23 mouse cellular contexts compared by ENCODE assay signal in the genomic region with DNA sequence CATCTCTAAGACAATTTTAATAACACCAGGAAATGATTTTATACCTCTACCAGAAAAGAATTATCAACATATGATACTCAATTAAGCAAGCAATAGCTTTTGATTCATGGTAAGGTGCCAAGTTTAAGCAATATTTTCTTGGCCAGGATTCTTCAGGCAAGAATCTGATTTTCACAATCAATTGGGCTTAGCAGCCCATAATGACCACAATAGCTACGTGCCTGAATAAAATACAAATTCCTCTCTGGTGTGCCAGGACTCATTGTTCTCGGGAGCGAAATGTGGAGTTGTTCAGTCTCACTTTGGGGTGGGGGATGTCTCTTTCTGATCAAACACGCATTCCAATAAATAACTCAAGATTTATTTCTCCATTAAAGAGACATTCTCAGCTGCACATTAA.
A peak's percentile ranks its signal among the peaks of the same experiment; 100 is the strongest.
DNase-seq lines count a peak whose midpoint lies in the region; ATAC-seq and TF ChIP-seq lines count a peak whose summit lies in the region.
"Had no signal": no experiment of that assay in that cellular context is flagged by ENCODE, and none has a peak within 500 bp of the region (broad histone marks: within the 10 kb centered on the region; RNA-seq: fewer than 3 reads in every experiment).

No protein-coding gene starts in this region.

- no peak overlapping the region for H3K4me3 ChIP-seq in liver, adult 2 months (ENCODE audit: insufficient read depth, low read depth, low read length)
- no peak overlapping the region for H3K4me3 ChIP-seq in lung, postnatal 0 days (ENCODE audit: low read depth, low read length)
- H3K4me3 ChIP-seq in lung, adult 2 months (replicated peaks; ENCODE audit: extremely low read depth, low read depth, low read length), result no peak overlapping the region
- H3K4me3 ChIP-seq: embryonic facial prominence, embryonic 13.5 days; embryonic facial prominence, embryonic 15.5 days; erythroblast, embryonic 14.5 days; forebrain, embryonic 13.5 days; forebrain, embryonic 15.5 days had no signal

- H3K27me3 ChIP-seq in liver, adult 2 months (ENCODE audit: control insufficient read depth, insufficient read depth, low read length), result no peaks in the 10 kb centered on the region; the same call in 1 of the 2 replicates
- H3K27me3 ChIP-seq in lung, postnatal 0 days (replicated peaks; ENCODE audit: insufficient read depth, low read length), result no peaks in the 10 kb centered on the region
- H3K27me3 ChIP-seq: embryonic facial prominence, embryonic 13.5 days; embryonic facial prominence, embryonic 15.5 days; forebrain, embryonic 13.5 days; forebrain, embryonic 15.5 days had no signal

- WGBS in liver, adult 2 months, result 69% methylated on average over 4 of the region's 4 CpGs
- WGBS in lung, postnatal 0 days, result 45% methylated on average over 4 of the region's 4 CpGs
- 51% methylated on average over 4 of the region's 4 CpGs for WGBS in lung, adult 2 months

- TF ChIP-seq EP300 in lung, postnatal 0 days (IDR thresholded peaks at IDR 0.05), result peak; percentile 34; the same call in 1 of the 2 replicates

- H3K4me2 ChIP-seq in lung, postnatal 0 days (replicated peaks; ENCODE audit: low read depth, low read length), result no peak overlapping the region
- H3K4me2 ChIP-seq: embryonic facial prominence, embryonic 13.5 days; embryonic facial prominence, embryonic 15.5 days; forebrain, embryonic 13.5 days; forebrain, embryonic 15.5 days had no signal

- no peak for TF ChIP-seq CTCF in liver, adult 2 months (IDR thresholded peaks at IDR 0.05; ENCODE audit: low read depth, low read length)
- TF ChIP-seq CTCF in lung, postnatal 0 days (IDR thresholded peaks at IDR 0.05), result no peak
- TF ChIP-seq CTCF in lung, adult 2 months (IDR thresholded peaks at IDR 0.05; ENCODE audit: insufficient read depth, low read length), result no peak

- H3K9me3 ChIP-seq in lung, postnatal 0 days (ENCODE audit: low read length), result no peaks in the 10 kb centered on the region
- H3K9me3 ChIP-seq: embryonic facial prominence, embryonic 13.5 days; embryonic facial prominence, embryonic 15.5 days; forebrain, embryonic 13.5 days; forebrain, embryonic 15.5 days had no signal

- peaks cover 3% of the 10 kb centered on the region; the same call in 1 of the 2 replicates for H3K4me1 ChIP-seq in liver, adult 2 months (ENCODE audit: control insufficient read depth, insufficient read depth, low read length)
- no peaks in the 10 kb centered on the region for H3K4me1 ChIP-seq in lung, postnatal 0 days (ENCODE audit: insufficient read depth, low read depth, low read length)
- H3K4me1 ChIP-seq in lung, adult 2 months (ENCODE audit: control insufficient read depth, insufficient read depth, low read length), result no peaks in the 10 kb centered on the region
- H3K4me1 ChIP-seq: embryonic facial prominence, embryonic 13.5 days; forebrain, embryonic 13.5 days; forebrain, embryonic 15.5 days had no signal

- no peak for TF ChIP-seq POLR2A in liver, adult 2 months (IDR thresholded peaks at IDR 0.05; ENCODE audit: extremely low read depth, insufficient read depth, low read length)
- no peak for TF ChIP-seq POLR2A in lung, adult 2 months (IDR thresholded peaks at IDR 0.05; ENCODE audit: borderline replicate concordance, extremely low read depth, low read depth, low read length)

- ATAC-seq in lung, postnatal 0 days, result peak; percentile 31; the same call in 1 of the 2 replicates
- ATAC-seq: forebrain, embryonic 13.5 days; forebrain, embryonic 15.5 days had no signal

- H3K27ac ChIP-seq in liver, adult 2 months (replicated peaks; ENCODE audit: insufficient read depth, low read depth, low read length), result no peak overlapping the region
- H3K27ac ChIP-seq in lung, postnatal 0 days (ENCODE audit: low read length), result no peak overlapping the region
- H3K27ac ChIP-seq: embryonic facial prominence, embryonic 13.5 days; embryonic facial prominence, embryonic 15.5 days; forebrain, embryonic 13.5 days; forebrain, embryonic 15.5 days had no signal

- H3K36me3 ChIP-seq in liver, adult 2 months (ENCODE audit: control insufficient read depth, insufficient read depth, low read length), result no peaks in the 10 kb centered on the region
- H3K36me3 ChIP-seq in lung, postnatal 0 days (ENCODE audit: insufficient read depth, low read length), result no peaks in the 10 kb centered on the region
- H3K36me3 ChIP-seq: embryonic facial prominence, embryonic 13.5 days; embryonic facial prominence, embryonic 15.5 days; forebrain, embryonic 15.5 days had no signal

- H3K79me2 ChIP-seq in liver, adult 2 months (ENCODE audit: control insufficient read depth, insufficient read depth, low read length), result no peaks in the 10 kb centered on the region

- no peak overlapping the region for H3K9ac ChIP-seq in liver, adult 2 months (ENCODE audit: low read depth, low read length)
- no peak overlapping the region for H3K9ac ChIP-seq in lung, postnatal 0 days (replicated peaks; ENCODE audit: low read depth)
- H3K9ac ChIP-seq: embryonic facial prominence, embryonic 13.5 days; embryonic facial prominence, embryonic 15.5 days; forebrain, embryonic 13.5 days; forebrain, embryonic 15.5 days had no signal

- peak; percentile 18 for DNase-seq in liver, adult 2 months (ENCODE audit: extremely low read depth, low read depth, low spot score)
- no peak for DNase-seq in liver
- DNase-seq in lung, postnatal 0 days (ENCODE audit: low spot score), result peak; percentile 54
- no peak for DNase-seq in lung, postnatal 25 days (ENCODE audit: low spot score)
- DNase-seq in lung, postnatal 36 days, result peak; percentile 26
- no peak for DNase-seq in lung, adult 2 months
- peak; percentile 61 for DNase-seq in gonadal fat pad, adult 2 months (ENCODE audit: low read depth)
- no peak for DNase-seq in right cerebral cortex, postnatal 4 days
- DNase-seq: adrenal gland, adult 2 months; adrenal gland, postnatal 10 days; adrenal gland, postnatal 25 days; cerebellum, adult 11 months; cerebellum, adult 18-20 months; cerebellum, adult 8-10 months; cerebellum, adult 9-11 months; cerebellum, postnatal 14 days; cerebellum, postnatal 36 days; embryo, embryonic 11 days had no signal

Comparison
In these comparisons a context has a peak if more than half of its experiments do, and no peak if none do; other contexts are left out.
1. DNase-seq: peak in liver, adult 2 months (single experiment), lung, postnatal 0 days (single experiment), lung, postnatal 36 days (single experiment) and gonadal fat pad, adult 2 months (single experiment); none in liver (single experiment), lung, postnatal 25 days (single experiment), lung, adult 2 months (single experiment) and right cerebral cortex, postnatal 4 days (single experiment).